Mouse (Mus musculus) ES-E14 (cell line): ENCODE results near the gene Tmem63c. TPM values are rescaled to one million over a fixed set of nuclear protein-coding genes. Genes with fewer than 3 reads are reported as not detected.

Experiments used
- DNase-seq: peaks from one replicate; pipeline ENCODE4 v3.0.0-alpha.2; 2013; ENCODE audit warnings: low read depth, low spot score
- H3K27ac ChIP-seq: 2 replicates; pipeline ENCODE4 v1.5.1; 2012; ENCODE audit warnings: low read depth, mild to moderate bottlenecking, low read length, moderate library complexity, mixed read lengths; ENCODE audit not compliant: poor library complexity, insufficient read depth, severe bottlenecking
- H3K36me3 ChIP-seq: 2 replicates; pipeline ENCODE4 v1.6.1; 2012; ENCODE audit warnings: mild to moderate bottlenecking, low read length, moderate library complexity, mixed read lengths; ENCODE audit not compliant: control insufficient read depth, poor library complexity, insufficient read depth, severe bottlenecking
- H3K4me1 ChIP-seq, 2 experiments: fragments of 150-350 bp in 1 of 2; sonication (generic) in 1 of 2; 2 replicates each; pipeline ENCODE4 v1.6.1; 2012; ENCODE audit warnings: low read length in 2 of 2, mild to moderate bottlenecking in 1 of 2, mixed read lengths in 1 of 2; ENCODE audit not compliant: control insufficient read depth in 2 of 2, insufficient read depth in 2 of 2, poor library complexity in 1 of 2
- H3K4me3 ChIP-seq, 2 experiments: fragments of 150-350 bp in 1 of 2; sonication (generic) in 1 of 2; 2 replicates each; pipeline ENCODE4 v1.5.1; 2012; ENCODE audit warnings: low read length in 2 of 2, low read depth in 1 of 2, mild to moderate bottlenecking in 1 of 2, mixed read lengths in 1 of 2; ENCODE audit not compliant: insufficient read depth in 1 of 2, poor library complexity in 1 of 2, severe bottlenecking in 1 of 2
- H3K9ac ChIP-seq: 2 replicates; pipeline ENCODE4 v1.6.1; 2012; ENCODE audit warnings: low read depth, mild to moderate bottlenecking, low read length, mixed read lengths; ENCODE audit not compliant: poor library complexity, insufficient read depth, severe bottlenecking
- H3K9me3 ChIP-seq: fragments of 150-350 bp; sonication (generic); 2 replicates; pipeline ENCODE4 v1.6.1; 2012; ENCODE audit warnings: low read depth, mild to moderate bottlenecking, low read length; ENCODE audit not compliant: control insufficient read depth, insufficient read depth
- CHD2 ChIP-seq: IDR thresholded peaks from 2 replicates; pipeline ENCODE4 v1.6.1; 2014; ENCODE audit warnings: mild to moderate bottlenecking, low read depth, low read length, inconsistent platforms
- HCFC1 ChIP-seq: IDR thresholded peaks from 2 replicates; pipeline ENCODE4 v1.6.1; 2012; ENCODE audit warnings: low read length, inconsistent platforms, borderline replicate concordance; ENCODE audit not compliant: insufficient read depth
- MAFK ChIP-seq: IDR thresholded peaks from 2 replicates; pipeline ENCODE4 v1.6.1; 2014; ENCODE audit warnings: mild to moderate bottlenecking, low read depth, low read length, inconsistent platforms; ENCODE audit not compliant: insufficient read depth
- ZC3H11A ChIP-seq: IDR thresholded peaks from 2 replicates; pipeline ENCODE4 v1.6.1; 2012; ENCODE audit warnings: low read depth, mild to moderate bottlenecking, inconsistent platforms, low read length, borderline replicate concordance
- ZNF384 ChIP-seq: IDR thresholded peaks from 2 replicates; pipeline ENCODE4 v1.6.1; 2012; ENCODE audit warnings: low read depth, low read length, inconsistent platforms
- in situ Hi-C, 2 experiments: fragments of 600-800 bp; cut with MboI; formaldehyde crosslinking; loops; one replicate each; pipeline ENCODE4 v1.15.1; 2025; ENCODE audit warnings: low sequenced_read_pairs in 2 of 2, inconsistent platforms in 1 of 2; ENCODE audit not compliant: unreplicated experiment in 2 of 2
- total RNA-seq: library from RNA; depleted of rRNA; stranded (reverse); fragments of 300-350 nt; gene quantifications from 2 replicates; pipeline ENCODE4 v1.2.3, GENCODE M21; 2012

Tmem63c gene
- total RNA-seq, 1 experiment: 1.9 TPM

- TF ChIP-seq CHD2 (no peak), MAFK (no peak), ZNF384 (no peak), ZC3H11A (no peak), HCFC1 (no peak)
- H3K27ac ChIP-seq: no peak overlapping the region
- in situ Hi-C loops: no loop called here
- no peak overlapping the region for H3K9ac ChIP-seq
- peak overlapping the region in 1 of 2 experiments; percentile 42; a peak in 2 of 4 replicates for H3K4me3 ChIP-seq
- no peak for DNase-seq
- H3K9me3 ChIP-seq: no peaks in the 10 kb centered on the region
- H3K4me1 ChIP-seq: peaks cover 0 to 3% of the 10 kb centered on the region in 2 experiments; a peak in 1 of 4 replicates
- no peaks in the 10 kb centered on the region for H3K36me3 ChIP-seq
Measured at GRCm38 (mm10) chr12:87087236-87087635, 66.1 kb downstream of the Tmem63c start.

- Histone ChIP-seq H3K9ac (no peak overlapping the region), H3K27ac (no peak overlapping the region), H3K4me1 (peaks cover 0 to 3% of the 10 kb centered on the region in 2 experiments; a peak in 1 of 4 replicates), H3K4me3 (no peak overlapping the region), H3K9me3 (no peaks in the 10 kb centered on the region), H3K36me3 (no peaks in the 10 kb centered on the region)
- TF ChIP-seq MAFK (no peak), HCFC1 (no peak), ZC3H11A (0 out of 2 replicates have a peak, but pooled peaks have one; percentile 27), CHD2 (no peak), ZNF384 (0 out of 2 replicates have a peak, but pooled peaks have one; percentile 23)
- DNase-seq: peak; percentile 51
- in situ Hi-C loops: no loop called here
Measured at GRCm38 (mm10) chr12:87088331-87088730, 67.2 kb downstream of the Tmem63c start.

GRCm38 (mm10) chr12:87089255-87089654 is 68.1 kb downstream of the Tmem63c start:
- H3K4me3 ChIP-seq: no peak overlapping the region
- no peak overlapping the region for H3K27ac ChIP-seq
- no peak for DNase-seq
- H3K9ac ChIP-seq: no peak overlapping the region
- peaks cover 0 to 3% of the 10 kb centered on the region in 2 experiments; a peak in 1 of 4 replicates for H3K4me1 ChIP-seq
- H3K36me3 ChIP-seq: no peaks in the 10 kb centered on the region
- no peaks in the 10 kb centered on the region for H3K9me3 ChIP-seq
- no peak for TF ChIP-seq ZNF384
- TF ChIP-seq CHD2: no peak
- no peak for TF ChIP-seq ZC3H11A
- TF ChIP-seq MAFK: no peak
- no peak for TF ChIP-seq HCFC1
- in situ Hi-C loops: no loop called here

- in situ Hi-C loops: no loop called here
- no peak overlapping the region for H3K9ac ChIP-seq
- peaks cover 0 to 3% of the 10 kb centered on the region in 2 experiments; a peak in 1 of 4 replicates for H3K4me1 ChIP-seq
- no peaks in the 10 kb centered on the region for H3K36me3 ChIP-seq
- H3K9me3 ChIP-seq: no peaks in the 10 kb centered on the region
- no peak overlapping the region for H3K4me3 ChIP-seq
- no peak for DNase-seq
- no peak overlapping the region for H3K27ac ChIP-seq
- TF ChIP-seq MAFK: no peak
- no peak for TF ChIP-seq CHD2
- no peak for TF ChIP-seq HCFC1
- TF ChIP-seq ZC3H11A: no peak
- no peak for TF ChIP-seq ZNF384
Measured at GRCm38 (mm10) chr12:87089701-87090100, 68.6 kb downstream of the Tmem63c start.

GRCm38 (mm10) chr12:87091916-87092315 is 70.8 kb downstream of the Tmem63c start:
- TF ChIP-seq HCFC1 (no peak), ZC3H11A (no peak), CHD2 (no peak)
- Histone ChIP-seq H3K4me3 (no peak overlapping the region), H3K27ac (no peak overlapping the region), H3K36me3 (no peaks in the 10 kb centered on the region), H3K9me3 (no peaks in the 10 kb centered on the region), H3K9ac (no peak overlapping the region), H3K4me1 (peaks cover 0 to 2% of the 10 kb centered on the region in 2 experiments; a peak in 1 of 4 replicates)
- in situ Hi-C loops: no loop called here
- DNase-seq: no peak
